Mouse (Mus musculus): ENCODE data around the gene Krt34. TPM values are rescaled to one million over a fixed set of nuclear protein-coding genes. Genes with fewer than 3 reads are reported as not detected.

Gene Krt34
- polyA plus RNA-seq, 1 experiment from 2014 or later = not detected

DNA sequence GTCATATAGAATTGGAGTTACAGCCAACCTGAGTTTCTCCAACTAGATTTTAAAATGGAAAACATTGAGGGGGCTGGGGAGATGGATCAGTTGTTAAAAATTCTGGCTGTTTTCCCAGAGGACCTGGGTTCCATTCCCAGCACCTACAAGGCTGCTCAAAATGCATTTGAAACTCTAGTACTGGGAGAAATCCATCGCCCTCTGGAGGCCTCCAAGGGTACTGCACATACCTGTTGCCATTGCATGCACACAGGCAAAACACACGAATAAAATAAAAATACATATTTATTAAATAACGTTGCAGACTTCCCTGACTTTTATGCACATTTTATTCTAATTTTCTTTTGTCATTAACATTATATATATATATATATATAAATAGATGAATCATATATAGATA, 34.7 kb downstream of the Krt34 start:
- Histone ChIP-seq H3K9ac (ENCODE audit: low read depth, low read length) (no peak overlapping the region), H3K36me3 (ENCODE audit: control insufficient read depth, insufficient read depth, low read length) (no peaks in the 10 kb centered on the region), H3K9me3 (ENCODE audit: control insufficient read depth, low read length) (no peaks in the 10 kb centered on the region), H3K27me3 (replicated peaks; ENCODE audit: control insufficient read depth, insufficient read depth, low read length) (no peaks in the 10 kb centered on the region), H3K4me2 (ENCODE audit: low read depth, low read length) (no peak overlapping the region), H3K27ac (ENCODE audit: low read length) (no peak overlapping the region), H3K4me1 (ENCODE audit: control insufficient read depth, insufficient read depth, low read length) (no peaks in the 10 kb centered on the region), H3K4me3 (ENCODE audit: low read length) (no peak overlapping the region)
- no peak for ATAC-seq
- 55% methylated on average over 3 of the region's 3 CpGs for WGBS

DNA sequence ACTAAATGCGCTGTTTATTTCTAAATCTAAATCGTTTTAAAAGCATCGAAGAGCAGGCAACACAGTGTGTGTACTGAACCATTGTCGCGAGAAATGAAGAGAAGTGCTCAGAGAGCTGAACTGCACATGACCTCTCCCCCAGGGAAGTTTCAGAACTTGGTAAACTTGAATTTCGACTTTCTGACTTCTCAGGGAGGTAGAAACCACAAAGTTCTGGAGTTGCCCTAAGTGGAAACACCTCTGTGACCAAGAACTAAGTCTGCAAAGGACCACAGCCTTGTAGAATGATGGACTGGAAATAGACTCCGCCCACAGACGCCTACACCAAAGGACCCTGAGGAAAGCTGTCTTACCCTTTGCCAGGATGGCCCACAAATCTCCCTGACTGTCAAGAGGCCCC, 35.4 kb downstream of the Krt34 start:
- Histone ChIP-seq H3K9me3 (ENCODE audit: control insufficient read depth, low read length) (no peaks in the 10 kb centered on the region), H3K4me1 (ENCODE audit: control insufficient read depth, insufficient read depth, low read length) (no peaks in the 10 kb centered on the region), H3K4me3 (ENCODE audit: low read length) (no peak overlapping the region), H3K36me3 (ENCODE audit: control insufficient read depth, insufficient read depth, low read length) (no peaks in the 10 kb centered on the region), H3K4me2 (ENCODE audit: low read depth, low read length) (no peak overlapping the region), H3K9ac (ENCODE audit: low read depth, low read length) (no peak overlapping the region), H3K27me3 (replicated peaks; ENCODE audit: control insufficient read depth, insufficient read depth, low read length) (no peaks in the 10 kb centered on the region), H3K27ac (ENCODE audit: low read length) (no peak overlapping the region)
- 83% methylated on average over 8 of the region's 8 CpGs for WGBS
- no peak for ATAC-seq

DNA sequence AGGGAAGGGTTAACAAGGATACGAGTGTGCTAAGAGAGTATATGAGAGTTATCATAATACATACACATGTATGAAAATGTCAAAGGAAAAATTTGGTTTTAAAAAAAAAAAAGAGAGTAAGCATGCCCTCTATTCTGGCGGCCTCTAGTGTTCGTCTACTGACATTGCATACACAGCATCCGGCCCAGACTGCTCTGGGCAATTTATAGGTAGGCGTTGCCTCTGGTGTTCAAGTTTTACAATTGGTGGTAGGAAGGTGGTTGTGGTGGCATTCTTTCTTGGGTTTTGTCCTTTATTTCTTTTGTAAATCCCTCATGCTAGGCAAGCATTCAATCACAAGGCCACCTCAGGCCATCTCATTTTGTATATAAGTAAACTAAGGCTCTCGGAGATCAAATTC, 36.5 kb downstream of the Krt34 start:
- Histone ChIP-seq H3K36me3 (ENCODE audit: control insufficient read depth, insufficient read depth, low read length) (no peaks in the 10 kb centered on the region), H3K4me3 (ENCODE audit: low read length) (no peak overlapping the region), H3K27me3 (replicated peaks; ENCODE audit: control insufficient read depth, insufficient read depth, low read length) (no peaks in the 10 kb centered on the region), H3K9ac (ENCODE audit: low read depth, low read length) (no peak overlapping the region), H3K4me1 (ENCODE audit: control insufficient read depth, insufficient read depth, low read length) (no peaks in the 10 kb centered on the region), H3K9me3 (ENCODE audit: control insufficient read depth, low read length) (no peaks in the 10 kb centered on the region), H3K27ac (ENCODE audit: low read length) (no peak overlapping the region), H3K4me2 (ENCODE audit: low read depth, low read length) (no peak overlapping the region)
- ATAC-seq = no peak
- 18% methylated on average over 6 of the region's 6 CpGs for WGBS

DNA sequence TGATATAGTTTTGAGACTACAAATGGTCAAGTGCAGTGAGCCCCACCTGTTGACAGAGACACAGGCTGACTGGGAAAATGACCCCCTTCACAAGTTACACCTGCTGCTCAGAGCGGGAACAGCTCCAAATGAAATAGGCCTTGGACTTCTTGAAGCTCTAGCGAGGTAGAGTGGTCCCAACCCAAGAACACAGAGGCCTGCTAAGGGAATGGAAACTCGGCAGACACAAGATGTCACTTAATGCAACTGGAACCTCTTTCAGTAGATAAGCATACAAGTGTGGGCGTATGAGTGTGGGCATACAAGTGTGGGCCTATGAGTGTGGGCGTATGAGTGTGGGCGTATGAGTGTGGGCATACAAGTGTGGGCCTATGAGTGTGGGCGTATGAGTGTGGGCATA, 42.3 kb downstream of the Krt34 start:
- Histone ChIP-seq H3K9ac (ENCODE audit: low read depth, low read length) (no peak overlapping the region), H3K4me1 (ENCODE audit: control insufficient read depth, insufficient read depth, low read length) (no peaks in the 10 kb centered on the region), H3K27me3 (replicated peaks; ENCODE audit: control insufficient read depth, insufficient read depth, low read length) (no peaks in the 10 kb centered on the region), H3K4me2 (ENCODE audit: low read depth, low read length) (no peak overlapping the region), H3K4me3 (ENCODE audit: low read length) (no peak overlapping the region), H3K9me3 (ENCODE audit: control insufficient read depth, low read length) (no peaks in the 10 kb centered on the region), H3K36me3 (ENCODE audit: control insufficient read depth, insufficient read depth, low read length) (no peaks in the 10 kb centered on the region), H3K27ac (ENCODE audit: low read length) (no peak overlapping the region)
- ATAC-seq = no peak
- WGBS = 93% methylated on average over 7 of the region's 7 CpGs

DNA sequence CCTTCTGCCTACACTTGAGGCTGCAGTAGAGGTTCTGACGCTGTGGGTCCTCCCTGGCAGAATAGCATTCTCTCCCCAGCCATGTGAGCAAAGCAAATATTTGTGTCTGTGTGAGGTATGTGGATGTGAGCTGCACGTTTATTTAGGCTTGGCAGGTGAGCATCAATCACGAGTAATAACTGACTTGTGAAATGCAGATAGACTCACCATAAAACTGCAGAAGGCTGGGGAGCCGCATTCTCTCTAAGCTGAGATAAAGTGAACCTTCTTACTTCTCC, 47.0 kb downstream of the Krt34 start:
- Histone ChIP-seq H3K27me3 (replicated peaks; ENCODE audit: control insufficient read depth, insufficient read depth, low read length) (0 out of 2 replicates have a peak, but pooled peaks cover 5% of the 10 kb centered on the region), H3K36me3 (ENCODE audit: control insufficient read depth, insufficient read depth, low read length) (no peaks in the 10 kb centered on the region), H3K4me1 (ENCODE audit: control insufficient read depth, insufficient read depth, low read length) (no peaks in the 10 kb centered on the region), H3K9ac (ENCODE audit: low read depth, low read length) (no peak overlapping the region), H3K9me3 (ENCODE audit: control insufficient read depth, low read length) (no peaks in the 10 kb centered on the region), H3K27ac (ENCODE audit: low read length) (no peak overlapping the region), H3K4me3 (ENCODE audit: low read length) (no peak overlapping the region), H3K4me2 (ENCODE audit: low read depth, low read length) (no peak overlapping the region)
- no peak for ATAC-seq
- WGBS = 30% methylated on average over 4 of the region's 4 CpGs

DNA sequence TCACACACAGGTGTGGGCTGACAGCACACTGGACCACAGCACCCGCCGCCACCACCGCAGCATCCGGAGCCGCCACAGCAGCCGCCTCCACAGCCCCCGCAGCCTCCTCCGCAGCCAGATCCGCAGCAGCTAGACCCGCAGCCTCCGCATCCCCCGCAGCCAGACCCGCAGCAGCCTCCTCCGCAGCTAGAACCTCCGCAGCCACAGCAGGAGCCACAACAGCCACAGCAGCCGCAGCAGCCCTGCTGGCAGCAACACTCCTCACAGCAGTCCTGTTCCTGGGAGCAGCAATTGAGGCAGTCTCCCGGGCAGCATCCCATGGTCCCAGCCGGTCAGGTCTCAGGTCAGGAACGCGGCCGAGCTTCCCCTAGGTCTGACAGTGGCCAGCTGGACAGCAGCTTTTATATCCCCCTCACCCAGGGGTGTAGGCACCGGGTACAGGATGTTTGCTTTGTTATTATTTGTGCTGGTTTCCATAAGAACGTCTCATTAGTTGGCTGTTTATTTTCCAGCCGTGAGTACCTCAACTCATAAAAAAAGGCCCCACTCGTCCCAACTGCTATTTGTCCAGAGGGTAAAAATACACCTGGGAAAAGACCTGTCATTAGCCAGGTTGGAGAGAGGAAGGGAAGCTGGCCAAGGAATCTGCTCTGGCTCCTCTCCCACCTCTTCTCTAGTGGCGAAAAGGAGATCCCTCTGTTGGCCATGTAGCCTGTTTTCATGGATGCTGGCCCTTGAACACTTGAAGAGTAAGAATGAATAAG, 47.6 kb downstream of the Krt34 start, which contains the start of gene Krtap17-1:
Krtap17-1 (minus strand) TSS at position 375 of the 764 bp plus-strand sequence.
- H3K27me3 ChIP-seq (replicated peaks; ENCODE audit: control insufficient read depth, insufficient read depth, low read length) = 0 out of 2 replicates have a peak, but pooled peaks cover 5% of the 10 kb centered on the region
- no peaks in the 10 kb centered on the region for H3K36me3 ChIP-seq (ENCODE audit: control insufficient read depth, insufficient read depth, low read length)
- no peak within 1 kb of the TSS for H3K4me3 ChIP-seq (ENCODE audit: low read length)
- no peak within 1 kb of the TSS for H3K27ac ChIP-seq (ENCODE audit: low read length)
- no peaks in the 10 kb centered on the region for H3K4me1 ChIP-seq (ENCODE audit: control insufficient read depth, insufficient read depth, low read length)
- no peak within 1 kb of the TSS for H3K4me2 ChIP-seq (ENCODE audit: low read depth, low read length)
- ATAC-seq = no peak
- H3K9me3 ChIP-seq (ENCODE audit: control insufficient read depth, low read length) = no peaks in the 10 kb centered on the region
- no peak within 1 kb of the TSS for H3K9ac ChIP-seq (ENCODE audit: low read depth, low read length)
- WGBS = 17% methylated on average over 24 of the region's 26 CpGs

DNA sequence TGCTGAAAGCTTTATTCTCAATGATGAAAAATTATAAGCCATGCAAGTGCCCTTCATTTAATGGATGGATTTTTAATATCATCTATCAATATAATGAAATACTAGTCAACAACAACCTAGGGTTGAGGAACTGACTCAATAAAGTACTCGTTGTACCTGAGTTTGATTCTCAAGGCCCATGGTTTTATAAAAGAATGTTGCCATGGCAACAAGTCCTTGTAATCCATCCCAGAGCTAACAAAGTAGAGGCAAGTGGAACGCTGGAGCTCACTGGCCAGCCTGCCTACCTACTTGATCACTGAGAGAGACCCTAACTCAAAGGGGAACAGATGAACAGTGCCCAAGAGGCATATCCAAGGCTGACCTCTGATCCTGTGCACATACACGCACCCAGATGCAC, 50.8 kb downstream of the Krt34 start:
- Histone ChIP-seq H3K9ac (ENCODE audit: low read depth, low read length) (no peak overlapping the region), H3K4me1 (ENCODE audit: control insufficient read depth, insufficient read depth, low read length) (no peaks in the 10 kb centered on the region), H3K27ac (ENCODE audit: low read length) (no peak overlapping the region), H3K4me2 (ENCODE audit: low read depth, low read length) (no peak overlapping the region), H3K27me3 (replicated peaks; ENCODE audit: control insufficient read depth, insufficient read depth, low read length) (0 out of 2 replicates have a peak, but pooled peaks cover 5% of the 10 kb centered on the region), H3K36me3 (ENCODE audit: control insufficient read depth, insufficient read depth, low read length) (no peaks in the 10 kb centered on the region), H3K4me3 (ENCODE audit: low read length) (no peak overlapping the region), H3K9me3 (ENCODE audit: control insufficient read depth, low read length) (no peaks in the 10 kb centered on the region)
- ATAC-seq = no peak
- WGBS = 74% methylated on average over 3 of the region's 3 CpGs

DNA sequence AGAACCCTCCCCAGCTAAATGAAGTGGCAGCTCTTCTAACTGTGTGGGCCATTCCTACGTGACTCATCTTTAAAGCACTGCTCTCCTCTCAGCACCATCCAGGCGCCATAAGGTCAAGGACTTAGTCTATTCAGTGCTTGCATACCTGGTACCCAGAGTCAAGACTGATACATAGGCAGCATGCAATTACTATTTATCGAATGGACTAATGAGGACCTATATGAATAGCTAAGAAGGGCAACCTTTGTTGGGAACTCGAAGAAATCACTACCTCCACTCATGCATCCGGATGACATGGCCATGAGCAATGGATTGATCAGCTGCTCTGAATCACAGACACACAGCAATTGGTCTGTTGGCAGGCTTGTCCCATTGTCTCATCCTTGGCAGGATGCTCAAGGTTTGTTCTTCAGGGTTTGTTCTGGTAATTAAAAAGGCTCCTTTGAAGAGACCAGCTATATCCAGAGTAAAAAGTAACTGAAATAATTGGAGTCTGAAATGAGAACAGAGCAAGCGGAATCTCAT, 51.4 kb downstream of the Krt34 start:
- Histone ChIP-seq H3K36me3 (ENCODE audit: control insufficient read depth, insufficient read depth, low read length) (no peaks in the 10 kb centered on the region), H3K4me3 (ENCODE audit: low read length) (no peak overlapping the region), H3K4me1 (ENCODE audit: control insufficient read depth, insufficient read depth, low read length) (no peaks in the 10 kb centered on the region), H3K9ac (ENCODE audit: low read depth, low read length) (no peak overlapping the region), H3K27ac (ENCODE audit: low read length) (no peak overlapping the region), H3K27me3 (replicated peaks; ENCODE audit: control insufficient read depth, insufficient read depth, low read length) (0 out of 2 replicates have a peak, but pooled peaks cover 5% of the 10 kb centered on the region), H3K9me3 (ENCODE audit: control insufficient read depth, low read length) (no peaks in the 10 kb centered on the region), H3K4me2 (ENCODE audit: low read depth, low read length) (no peak overlapping the region)
- ATAC-seq = no peak
- 84% methylated on average over 6 of the region's 6 CpGs for WGBS

DNA sequence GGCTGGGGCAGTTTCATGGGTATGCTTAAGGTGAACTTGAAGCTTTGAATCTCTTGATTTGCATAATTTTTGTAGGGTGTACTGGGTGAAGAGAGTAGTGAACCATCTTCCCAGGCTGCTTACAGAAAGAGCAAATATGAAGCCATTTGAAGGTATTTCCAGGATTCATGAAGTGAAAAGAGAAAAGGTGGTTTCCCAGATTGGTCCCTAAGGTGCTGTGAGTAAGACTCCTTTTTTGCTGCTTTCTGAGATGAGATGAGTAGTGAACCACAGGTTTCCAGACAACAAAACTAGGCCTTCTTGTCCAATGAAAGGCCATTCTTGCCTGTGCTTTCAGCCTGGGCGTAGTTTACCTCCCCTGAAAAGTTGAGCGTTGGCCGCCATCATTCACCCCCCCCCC, 52.8 kb downstream of the Krt34 start:
- Histone ChIP-seq H3K4me2 (ENCODE audit: low read depth, low read length) (no peak overlapping the region), H3K36me3 (ENCODE audit: control insufficient read depth, insufficient read depth, low read length) (no peaks in the 10 kb centered on the region), H3K4me3 (ENCODE audit: low read length) (no peak overlapping the region), H3K4me1 (ENCODE audit: control insufficient read depth, insufficient read depth, low read length) (no peaks in the 10 kb centered on the region), H3K27me3 (replicated peaks; ENCODE audit: control insufficient read depth, insufficient read depth, low read length) (0 out of 2 replicates have a peak, but pooled peaks cover 2% of the 10 kb centered on the region), H3K27ac (ENCODE audit: low read length) (no peak overlapping the region), H3K9ac (ENCODE audit: low read depth, low read length) (no peak overlapping the region), H3K9me3 (ENCODE audit: control insufficient read depth, low read length) (no peaks in the 10 kb centered on the region)
- WGBS = 88% methylated on average over 3 of the region's 3 CpGs
- no peak for ATAC-seq
